Mouse (Mus musculus): ENCODE data around the gene Cldn12.

Gene Cldn12

DNA sequence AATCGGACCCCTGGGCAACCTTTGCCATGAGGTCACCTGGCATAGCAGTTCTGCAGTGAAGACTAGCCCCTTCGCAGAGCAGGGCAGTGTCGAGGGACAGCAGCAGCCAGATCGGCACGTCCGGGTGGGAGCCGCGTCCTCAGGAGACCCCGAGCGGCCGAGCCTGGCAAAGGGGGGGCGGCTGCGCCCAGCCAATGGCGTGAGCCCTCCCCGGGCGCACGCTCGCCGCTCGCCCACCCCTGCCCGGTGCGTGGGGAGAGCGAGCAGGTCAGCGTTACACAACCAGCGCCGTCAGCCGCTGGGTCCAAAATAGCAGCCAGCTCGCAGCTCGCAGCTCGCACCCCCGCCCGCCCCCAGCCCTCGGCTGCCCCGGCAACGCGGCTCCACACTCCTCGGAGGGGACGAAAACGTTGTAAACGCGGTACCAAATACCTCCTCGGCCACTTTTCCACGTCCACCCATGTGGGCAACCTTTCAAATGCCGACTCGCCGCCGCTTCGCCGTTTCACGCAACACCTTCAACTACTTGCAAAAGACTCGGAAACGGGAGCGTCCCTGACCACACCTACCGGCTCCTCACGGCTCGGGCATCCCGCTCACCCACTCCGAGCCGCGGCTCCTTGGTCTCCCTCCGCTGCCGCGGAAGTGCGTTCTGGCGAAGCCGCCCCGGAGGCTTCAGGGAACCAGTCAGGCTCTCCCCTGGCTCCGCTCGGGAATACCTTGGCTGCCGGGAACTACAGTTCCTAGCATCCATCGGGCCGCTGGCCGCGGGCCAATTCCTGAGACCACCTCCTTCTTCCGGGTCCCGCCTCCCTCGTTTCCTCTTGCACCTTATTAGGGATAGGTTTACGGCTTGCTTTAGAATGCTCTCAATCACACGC, at the start of gene Cldn12:
Gene Cldn12 (minus strand): TSS at position 763 of the 881 bp plus-strand sequence.
- no peaks in the 10 kb centered on the region for H3K27me3 ChIP-seq (ENCODE audit: insufficient read depth, low read length)
- H3K36me3 ChIP-seq (ENCODE audit: insufficient read depth, low read length): peaks cover 29% of the 10 kb centered on the region
- TF ChIP-seq NANOG (IDR thresholded peaks at IDR 0.05; ENCODE audit: borderline replicate concordance, low read length) (no peak), CTCF (conservative IDR thresholded peaks at IDR 0.05; ENCODE audit: low read length) (no peak), POU5F1 (IDR thresholded peaks at IDR 0.05; ENCODE audit: borderline replicate concordance, low read length) (no peak)
- H3K4me1 ChIP-seq (replicated peaks; ENCODE audit: low read depth, low read length): peaks cover 14% of the 10 kb centered on the region
- no peaks in the 10 kb centered on the region for H3K9me3 ChIP-seq (ENCODE audit: low read length)
- H3K4me3 ChIP-seq (replicated peaks; ENCODE audit: low read length): peak within 1 kb of the TSS; percentile 95

DNA sequence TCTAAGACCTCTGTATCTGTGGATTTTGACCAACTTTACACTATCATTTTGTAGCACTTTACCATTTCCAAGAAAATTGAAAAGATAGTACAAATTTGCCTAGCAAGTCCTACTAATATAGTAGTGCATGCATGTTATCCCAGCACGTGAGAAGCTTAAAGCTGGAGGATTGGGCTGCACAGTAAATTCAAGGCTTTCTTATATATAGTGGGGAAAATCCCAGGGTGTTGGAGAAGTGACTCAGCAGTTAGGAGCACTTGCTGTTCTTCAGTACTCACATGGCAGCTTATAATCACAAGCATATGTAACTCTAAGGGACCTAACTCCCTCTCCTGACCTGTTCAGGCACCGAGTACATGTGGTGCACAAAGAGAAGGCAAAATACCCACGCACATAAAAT, 47.7 kb upstream of the Cldn12 start:
- TF ChIP-seq CTCF (conservative IDR thresholded peaks at IDR 0.05; ENCODE audit: low read length) (no peak), NANOG (IDR thresholded peaks at IDR 0.05; ENCODE audit: borderline replicate concordance, low read length) (no peak), POU5F1 (IDR thresholded peaks at IDR 0.05; ENCODE audit: borderline replicate concordance, low read length) (no peak)
- Histone ChIP-seq H3K9me3 (ENCODE audit: low read length) (no peaks in the 10 kb centered on the region), H3K4me1 (replicated peaks; ENCODE audit: low read depth, low read length) (peaks cover 20% of the 10 kb centered on the region), H3K36me3 (ENCODE audit: insufficient read depth, low read length) (no peaks in the 10 kb centered on the region), H3K4me3 (replicated peaks; ENCODE audit: low read length) (no peak overlapping the region), H3K27me3 (ENCODE audit: insufficient read depth, low read length) (no peaks in the 10 kb centered on the region)

DNA sequence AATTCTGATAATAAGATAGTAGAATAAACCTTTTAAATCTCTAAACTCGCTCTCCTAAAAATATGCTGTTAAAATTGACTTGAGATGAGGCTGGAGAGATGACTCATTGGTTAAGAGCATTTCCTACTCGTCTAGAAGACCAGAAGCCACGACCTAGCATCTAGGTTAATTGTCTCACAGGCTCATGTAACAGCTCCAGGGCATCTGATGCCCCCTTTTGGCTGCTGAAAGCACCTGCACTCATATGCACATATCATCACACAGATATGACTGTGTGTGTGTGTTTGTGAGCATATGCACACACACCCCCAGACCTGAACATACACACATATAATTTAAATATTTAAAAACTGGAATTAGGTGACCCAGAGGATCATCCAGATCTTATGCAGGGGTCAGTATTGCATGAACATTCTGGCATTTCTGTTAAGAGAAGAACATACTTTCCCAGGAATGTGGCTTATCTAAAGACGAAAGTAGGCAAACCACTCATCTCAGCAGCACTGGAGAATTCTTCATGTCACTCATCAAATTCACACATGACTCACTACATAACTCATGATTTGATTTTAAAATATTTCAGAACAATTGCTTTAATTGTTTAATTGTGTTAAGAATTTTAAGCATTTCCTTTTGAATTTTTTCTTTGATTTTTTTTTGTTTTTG, 46.4 kb upstream of the Cldn12 start:
- no peaks in the 10 kb centered on the region for H3K9me3 ChIP-seq (ENCODE audit: low read length)
- peaks cover 8% of the 10 kb centered on the region; the same call in 1 of the 2 replicates for H3K36me3 ChIP-seq (ENCODE audit: insufficient read depth, low read length)
- peaks cover 26% of the 10 kb centered on the region for H3K4me1 ChIP-seq (replicated peaks; ENCODE audit: low read depth, low read length)
- TF ChIP-seq POU5F1 (IDR thresholded peaks at IDR 0.05; ENCODE audit: borderline replicate concordance, low read length) (no peak), CTCF (conservative IDR thresholded peaks at IDR 0.05; ENCODE audit: low read length) (peak; percentile 46)
- no peak overlapping the region for H3K4me3 ChIP-seq (replicated peaks; ENCODE audit: low read length)
- H3K27me3 ChIP-seq (ENCODE audit: insufficient read depth, low read length): no peaks in the 10 kb centered on the region

DNA sequence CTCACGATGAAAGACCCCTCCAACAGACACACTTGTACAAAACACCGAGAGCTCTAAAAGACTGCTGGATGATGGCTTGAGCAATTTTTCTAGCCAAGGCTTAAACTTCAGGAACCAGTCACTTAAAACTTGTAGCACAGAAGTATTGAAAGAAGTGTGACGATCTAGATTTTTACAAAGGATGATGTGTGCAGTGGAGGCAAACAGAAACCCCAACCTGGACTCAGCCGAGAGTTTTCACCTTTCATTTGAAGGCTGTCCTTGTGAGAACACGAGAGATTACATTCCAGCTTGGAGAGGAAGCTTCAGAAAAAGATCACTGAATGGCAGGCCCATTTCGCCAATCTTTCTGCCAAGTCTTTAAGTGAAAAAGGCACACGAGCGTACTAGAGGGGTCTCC, 45.0 kb upstream of the Cldn12 start:
- H3K36me3 ChIP-seq (ENCODE audit: insufficient read depth, low read length): peaks cover 20% of the 10 kb centered on the region
- H3K27me3 ChIP-seq (ENCODE audit: insufficient read depth, low read length): no peaks in the 10 kb centered on the region
- no peak for TF ChIP-seq CTCF (conservative IDR thresholded peaks at IDR 0.05; ENCODE audit: low read length)
- no peak for TF ChIP-seq NANOG (IDR thresholded peaks at IDR 0.05; ENCODE audit: borderline replicate concordance, low read length)
- TF ChIP-seq POU5F1 (IDR thresholded peaks at IDR 0.05; ENCODE audit: borderline replicate concordance, low read length): no peak
- H3K4me3 ChIP-seq (replicated peaks; ENCODE audit: low read length): peak overlapping the region; percentile 89
- no peaks in the 10 kb centered on the region for H3K9me3 ChIP-seq (ENCODE audit: low read length)
- H3K4me1 ChIP-seq (replicated peaks; ENCODE audit: low read depth, low read length): peaks cover 26% of the 10 kb centered on the region

DNA sequence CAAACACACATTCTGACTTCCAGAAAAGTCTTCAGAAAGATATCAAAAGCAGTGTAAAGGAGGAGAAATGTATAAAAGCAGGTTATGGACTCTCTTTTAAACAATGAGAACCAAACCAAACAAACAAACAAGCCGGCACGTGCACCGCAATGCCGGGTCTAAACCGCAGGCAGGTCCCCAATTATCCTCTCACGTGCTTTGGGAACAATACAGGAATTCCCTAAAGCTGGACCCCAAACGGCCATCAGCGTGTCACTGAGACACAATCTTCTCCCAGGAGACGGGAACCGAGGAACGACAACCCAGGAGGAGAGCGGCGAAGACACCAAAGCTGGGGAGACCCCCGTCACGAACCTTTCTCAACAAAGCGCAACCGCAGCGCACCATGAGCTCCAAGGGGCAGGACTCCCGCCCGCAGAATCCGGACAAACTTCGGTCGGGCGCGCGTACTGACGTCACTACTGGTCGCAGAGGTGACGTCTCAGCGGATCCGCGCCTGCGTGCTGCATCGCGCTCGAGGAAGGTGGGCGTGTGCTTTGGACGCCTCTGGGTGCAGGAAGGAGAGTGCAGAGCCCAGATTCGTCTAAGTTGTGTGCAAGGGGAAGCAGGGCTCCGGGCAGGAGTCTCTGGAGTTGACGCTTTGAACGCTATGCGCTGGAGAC, 44.5 kb upstream of the Cldn12 start, which contains the start of gene Gtpbp10:
Gene Gtpbp10 (minus strand): TSS at position 460 of the 662 bp plus-strand sequence.
- Histone ChIP-seq H3K27me3 (ENCODE audit: insufficient read depth, low read length) (no peaks in the 10 kb centered on the region), H3K9me3 (ENCODE audit: low read length) (no peaks in the 10 kb centered on the region), H3K36me3 (ENCODE audit: insufficient read depth, low read length) (peaks cover 26% of the 10 kb centered on the region), H3K4me1 (replicated peaks; ENCODE audit: low read depth, low read length) (peaks cover 26% of the 10 kb centered on the region), H3K4me3 (replicated peaks; ENCODE audit: low read length) (peak within 1 kb of the TSS; percentile 89)
- TF ChIP-seq POU5F1 (IDR thresholded peaks at IDR 0.05; ENCODE audit: borderline replicate concordance, low read length) (no peak), CTCF (conservative IDR thresholded peaks at IDR 0.05; ENCODE audit: low read length) (no peak), NANOG (IDR thresholded peaks at IDR 0.05; ENCODE audit: borderline replicate concordance, low read length) (no peak)

DNA sequence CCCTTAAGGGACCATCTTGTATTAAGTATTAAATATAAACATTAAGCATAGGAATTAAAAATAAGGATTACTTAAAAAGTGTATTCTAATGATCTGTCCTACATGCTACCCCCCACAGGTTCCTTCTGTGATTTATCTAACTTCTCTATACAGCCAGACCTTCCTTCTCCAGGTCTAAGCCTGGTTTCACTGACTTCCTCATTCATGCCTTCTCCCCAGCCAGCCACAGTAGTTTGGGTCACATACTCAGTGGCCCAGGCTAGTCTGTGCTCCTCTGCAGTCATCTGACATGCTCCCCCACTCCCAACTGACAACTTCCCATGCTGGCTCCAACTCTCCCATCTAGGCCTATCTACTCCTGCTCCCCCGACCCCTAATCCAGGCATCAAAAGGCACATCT, 36.4 kb upstream of the Cldn12 start:
- H3K9me3 ChIP-seq (ENCODE audit: low read length): no peaks in the 10 kb centered on the region
- TF ChIP-seq POU5F1 (IDR thresholded peaks at IDR 0.05; ENCODE audit: borderline replicate concordance, low read length) (no peak), CTCF (conservative IDR thresholded peaks at IDR 0.05; ENCODE audit: low read length) (no peak), NANOG (IDR thresholded peaks at IDR 0.05; ENCODE audit: borderline replicate concordance, low read length) (no peak)
- no peak overlapping the region for H3K4me3 ChIP-seq (replicated peaks; ENCODE audit: low read length)
- no peaks in the 10 kb centered on the region for H3K27me3 ChIP-seq (ENCODE audit: insufficient read depth, low read length)
- H3K36me3 ChIP-seq (ENCODE audit: insufficient read depth, low read length): peaks cover 89% of the 10 kb centered on the region
- H3K4me1 ChIP-seq (replicated peaks; ENCODE audit: low read depth, low read length): no peaks in the 10 kb centered on the region; the same call in 1 of the 2 replicates

DNA sequence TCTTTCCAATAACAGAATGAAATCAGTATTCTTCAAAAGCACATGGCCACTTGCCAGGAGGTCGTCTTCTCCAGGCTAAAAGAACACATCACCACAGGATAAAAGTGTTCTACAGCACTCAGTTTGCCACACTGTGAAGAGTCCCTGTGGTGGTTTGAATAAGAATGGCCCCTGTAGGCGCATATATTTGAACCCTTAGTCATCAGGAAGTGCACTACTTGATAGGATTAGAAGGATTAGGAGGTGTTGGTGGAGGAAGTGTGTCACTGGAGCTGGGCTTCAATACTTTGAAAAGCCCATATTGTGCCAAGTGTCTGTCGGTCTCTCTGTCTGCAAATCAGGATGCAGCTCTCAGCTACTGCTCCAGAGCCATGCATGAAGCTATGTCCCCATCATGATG, 25.6 kb upstream of the Cldn12 start:
- H3K4me1 ChIP-seq (replicated peaks; ENCODE audit: low read depth, low read length): peaks cover 18% of the 10 kb centered on the region
- H3K27me3 ChIP-seq (ENCODE audit: insufficient read depth, low read length): no peaks in the 10 kb centered on the region
- TF ChIP-seq POU5F1 (IDR thresholded peaks at IDR 0.05; ENCODE audit: borderline replicate concordance, low read length) (peak; percentile 38; the same call in 1 of the 2 replicates), CTCF (conservative IDR thresholded peaks at IDR 0.05; ENCODE audit: low read length) (no peak)
- H3K9me3 ChIP-seq (ENCODE audit: low read length): no peaks in the 10 kb centered on the region
- H3K4me3 ChIP-seq (replicated peaks; ENCODE audit: low read length): no peak overlapping the region
- peaks cover 93% of the 10 kb centered on the region for H3K36me3 ChIP-seq (ENCODE audit: insufficient read depth, low read length)

DNA sequence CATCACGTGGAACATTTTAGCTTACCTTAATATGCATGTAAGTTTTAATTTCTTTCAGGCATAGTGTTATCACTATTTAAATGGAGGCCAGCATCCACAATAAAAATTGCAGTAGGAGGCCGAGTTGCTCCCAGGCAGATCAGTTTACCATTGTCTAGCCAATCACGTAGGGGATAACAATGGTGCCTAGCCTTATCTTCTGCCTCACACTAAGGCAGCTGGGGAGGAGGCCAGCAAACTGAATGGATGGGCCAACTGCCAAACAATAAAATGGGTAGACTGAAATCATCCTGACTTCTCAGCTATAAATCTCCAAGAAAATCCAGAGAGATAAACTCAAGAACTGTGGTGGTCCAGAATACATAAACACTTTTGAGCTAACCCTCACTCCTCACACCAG, 25.0 kb upstream of the Cldn12 start:
- Histone ChIP-seq H3K27me3 (ENCODE audit: insufficient read depth, low read length) (no peaks in the 10 kb centered on the region), H3K4me1 (replicated peaks; ENCODE audit: low read depth, low read length) (peaks cover 18% of the 10 kb centered on the region), H3K9me3 (ENCODE audit: low read length) (no peaks in the 10 kb centered on the region), H3K36me3 (ENCODE audit: insufficient read depth, low read length) (peaks cover 87% of the 10 kb centered on the region), H3K4me3 (replicated peaks; ENCODE audit: low read length) (no peak overlapping the region)
- TF ChIP-seq POU5F1 (IDR thresholded peaks at IDR 0.05; ENCODE audit: borderline replicate concordance, low read length): no peak
- TF ChIP-seq NANOG (IDR thresholded peaks at IDR 0.05; ENCODE audit: borderline replicate concordance, low read length): no peak
- TF ChIP-seq CTCF (conservative IDR thresholded peaks at IDR 0.05; ENCODE audit: low read length): no peak
